Mouse (Mus musculus) G1E (cell line): ENCODE measurements around the gene Dip2b.

ENCODE experiments used
- CTCF ChIP-seq: IDR thresholded peaks from 2 replicates; pipeline ENCODE4 v1.5.1; 2012; ENCODE audit warnings: low read depth, low read length, inconsistent platforms, mixed read lengths
- GATA1 ChIP-seq: IDR thresholded peaks from 2 replicates; pipeline ENCODE4 v1.6.1; 2012; ENCODE audit warnings: borderline replicate concordance, low read length, inconsistent platforms, mixed read lengths
- GATA2 ChIP-seq: IDR thresholded peaks from 2 replicates; pipeline ENCODE4 v1.6.1; 2012; ENCODE audit warnings: low read depth, low read length, inconsistent platforms, borderline replicate concordance
- POLR2AphosphoS5 ChIP-seq: IDR thresholded peaks from 2 replicates; pipeline ENCODE4 v1.6.1; 2012; ENCODE audit warnings: low read depth, low read length, inconsistent platforms; ENCODE audit not compliant: insufficient replicate concordance

GRCm38 (mm10) chr15:100091818-100092217 lies 53.4 kb downstream of the Dip2b start:
- TF ChIP-seq CTCF (no peak), GATA2 (no peak), GATA1 (no peak), POLR2AphosphoS5 (no peak)
